Mouse (Mus musculus) left cerebral cortex, postnatal 4 days (tissue): Measurements from ENCODE around the gene Letm1. TPM values are rescaled to one million over a fixed set of nuclear protein-coding genes. Genes with fewer than 3 reads are reported as not detected.

Source experiments
- DNase-seq: peaks from one replicate; pipeline ENCODE4 v3.0.0-alpha.2; 2022
- intact Hi-C: fragments of 180-260 bp; cut with DNase I; formaldehyde crosslinking; loops from one replicate; pipeline ENCODE4 v1.15.1; 2025
- total RNA-seq, 2 experiments: library from RNA; stranded (reverse); gene quantifications; 2 replicates each; pipeline ENCODE4 v1.2.3; 2021

Gene Letm1
- total RNA-seq, 2 experiments from 2014 or later: 101 to 110 TPM

DNA sequence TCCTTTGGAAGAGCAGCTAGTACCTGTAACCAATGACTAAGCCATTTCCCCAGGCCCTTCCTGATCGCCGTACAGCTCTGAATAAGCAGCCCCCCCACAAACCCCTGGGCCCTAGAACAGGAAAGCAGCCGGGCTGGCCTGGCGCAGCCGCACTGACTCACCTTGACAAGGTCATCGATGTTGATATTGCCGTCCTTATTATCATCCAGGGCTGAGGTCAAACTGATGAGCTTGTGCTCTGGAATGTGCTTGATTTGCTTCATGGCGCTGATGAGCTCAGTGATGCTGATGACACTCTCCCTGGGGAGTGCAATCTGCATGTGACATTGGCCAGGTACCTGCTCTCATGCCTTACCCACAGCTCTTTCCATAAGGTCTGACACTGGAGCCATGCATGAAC, 39.1 kb downstream of the Letm1 start:
- intact Hi-C loops: no loop called here
- no peak for DNase-seq

DNA sequence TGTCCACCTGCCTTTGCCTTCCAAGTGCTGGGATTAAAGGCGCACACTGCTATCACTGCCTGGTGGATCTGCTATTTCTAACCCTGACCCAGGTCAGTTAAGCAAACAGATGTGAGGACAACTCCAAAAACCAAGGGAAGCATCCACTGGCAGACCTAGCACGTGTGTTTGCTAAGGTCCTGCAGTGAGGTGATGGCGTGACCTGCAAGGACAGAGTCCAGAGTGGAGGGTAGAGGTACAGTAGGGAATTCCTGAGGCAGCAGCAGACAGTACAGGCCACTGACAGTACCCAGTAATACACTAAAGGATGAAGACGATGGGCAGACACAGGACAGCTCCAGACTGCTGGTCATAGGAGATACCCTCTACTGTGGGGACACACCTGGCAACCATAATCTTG, 42.1 kb downstream of the Letm1 start:
- intact Hi-C loops: no loop called here

DNA sequence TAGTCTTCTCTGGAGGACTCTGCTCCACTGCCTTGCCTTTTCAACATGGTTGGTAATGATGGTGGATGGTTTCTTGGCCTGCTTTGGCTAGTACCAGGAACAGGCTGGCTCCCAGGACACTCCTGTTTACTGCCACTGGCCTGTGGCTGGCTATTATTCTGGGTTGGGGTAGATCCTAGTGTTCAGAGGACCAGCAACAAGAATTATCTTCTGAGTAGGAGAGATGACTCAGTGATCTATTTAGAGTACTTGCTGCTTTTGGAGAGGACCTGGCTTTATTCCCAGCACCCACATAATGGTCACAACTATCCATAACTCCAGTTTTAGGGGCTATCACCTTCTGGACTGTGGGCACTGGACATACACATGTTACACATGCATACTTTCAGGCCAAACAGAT, 44.3 kb downstream of the Letm1 start:
- no peak for DNase-seq
- intact Hi-C loops: no loop called here

More for the DNA sequence above, 42.1 kb downstream of the Letm1 start:
- no peak for DNase-seq

- intact Hi-C loops: no loop called here
Measured at GRCm38 (mm10) chr5:33737903-33738321, 44.7 kb downstream of the Letm1 start.

DNA sequence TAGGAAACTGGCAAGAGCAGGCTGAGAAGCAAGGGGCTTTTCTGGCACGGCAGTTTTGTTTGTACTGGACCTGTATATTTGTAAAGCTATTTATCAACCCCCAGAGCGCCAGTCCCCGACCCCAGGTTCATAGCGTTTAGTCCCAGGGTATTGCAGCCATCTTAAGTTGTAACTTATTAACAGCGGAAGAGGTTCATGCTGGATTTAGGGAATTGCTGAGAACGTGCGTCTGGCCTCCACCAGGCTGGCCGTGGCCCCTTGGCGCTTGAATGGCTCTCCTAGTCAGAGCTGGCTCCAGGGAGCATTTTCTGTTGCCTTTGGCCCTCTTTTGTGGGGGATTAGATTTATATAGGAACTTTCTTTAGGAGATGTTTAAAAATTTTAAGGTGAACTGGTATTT, 46.4 kb downstream of the Letm1 start:
- intact Hi-C loops: no loop called here
- no peak for DNase-seq

More at GRCm38 (mm10) chr5:33737903-33738321, 44.7 kb downstream of the Letm1 start:
- peak; percentile 79 for DNase-seq

DNA sequence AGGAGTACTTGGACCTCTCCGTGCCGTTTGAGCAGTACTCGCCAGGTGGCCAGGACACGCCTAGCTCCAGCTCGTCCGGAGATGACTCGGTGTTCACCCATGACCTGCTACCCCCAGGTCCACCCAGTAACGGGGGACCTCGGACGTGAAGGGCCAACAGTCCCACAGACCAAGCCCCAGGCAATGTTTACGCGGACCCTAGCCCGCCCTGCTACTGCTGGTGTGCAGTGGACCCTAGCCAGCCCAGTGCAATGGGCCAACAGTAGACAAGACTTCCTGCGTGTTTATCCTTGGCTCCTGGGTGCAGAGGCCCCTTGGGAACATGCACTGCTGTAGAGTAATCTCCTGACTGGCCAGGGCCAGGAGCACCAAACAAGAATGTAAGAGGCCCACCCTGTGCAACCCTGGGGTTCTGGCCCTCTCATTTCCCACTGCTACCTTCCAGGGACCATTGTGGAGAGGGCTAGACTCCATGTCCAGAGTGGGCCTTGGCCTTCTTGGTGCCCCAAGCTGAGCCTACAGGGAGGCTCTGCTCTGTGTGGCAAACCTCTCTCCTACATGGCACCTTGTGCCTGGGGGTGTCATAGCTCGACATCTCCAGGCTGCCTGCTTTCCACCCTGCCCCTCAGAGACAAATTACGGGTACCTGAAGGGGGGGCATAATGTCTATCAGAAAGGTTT, 47.1 kb downstream of the Letm1 start:
- DNase-seq: no peak
- intact Hi-C loops: no loop called here

- no peak for DNase-seq
- intact Hi-C loops: no loop called here
Measured at GRCm38 (mm10) chr5:33733837-33734236, 48.8 kb downstream of the Letm1 start.

DNA sequence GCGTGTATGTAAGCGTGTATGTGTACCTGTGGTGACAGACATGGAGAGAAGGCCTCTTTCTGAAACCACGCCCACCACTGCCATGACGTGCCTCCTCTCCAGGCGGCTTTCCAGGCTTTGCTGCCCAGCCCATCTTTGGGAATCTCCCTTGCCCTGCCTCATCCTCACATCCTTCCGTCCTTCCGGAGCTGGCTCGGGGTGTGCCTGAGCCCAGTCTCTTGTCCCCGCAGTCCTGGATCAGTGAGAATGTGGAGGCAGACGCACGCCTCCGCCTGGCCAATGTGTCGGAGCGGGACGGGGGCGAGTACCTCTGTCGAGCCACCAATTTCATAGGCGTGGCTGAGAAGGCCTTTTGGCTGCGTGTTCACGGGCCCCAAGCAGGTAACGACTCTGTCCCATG, 51.6 kb downstream of the Letm1 start:
- intact Hi-C loops: no loop called here
- DNase-seq: no peak

GRCm38 (mm10) chr5:33730516-33730915, 52.1 kb downstream of the Letm1 start:
- no peak for DNase-seq
- intact Hi-C loops: no loop called here

DNA sequence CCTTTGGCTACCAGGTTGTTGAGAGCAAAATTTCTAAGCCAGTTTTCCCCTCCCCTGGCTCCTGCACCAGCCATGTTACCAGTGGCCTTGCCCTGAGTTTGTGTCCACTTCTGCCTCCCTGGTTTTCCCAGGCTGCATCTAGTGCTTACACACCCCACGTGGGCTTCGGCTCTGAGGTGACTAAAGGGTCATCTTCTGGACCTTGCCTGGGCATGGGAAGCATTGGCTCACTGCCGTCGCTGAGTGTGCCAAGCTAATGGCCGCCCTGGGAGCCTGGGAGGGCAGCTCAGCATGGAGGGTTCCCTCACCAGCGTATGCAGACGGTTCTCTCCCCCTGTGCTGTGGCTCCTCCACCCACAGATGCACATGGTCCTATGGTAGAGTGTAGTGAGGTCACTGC, 53.8 kb downstream of the Letm1 start:
- intact Hi-C loops: loop anchor here (5.0 kb wide), 1 partner anchor 42 kb away; no protein-coding TSS in a partner anchor
- no peak for DNase-seq

DNA sequence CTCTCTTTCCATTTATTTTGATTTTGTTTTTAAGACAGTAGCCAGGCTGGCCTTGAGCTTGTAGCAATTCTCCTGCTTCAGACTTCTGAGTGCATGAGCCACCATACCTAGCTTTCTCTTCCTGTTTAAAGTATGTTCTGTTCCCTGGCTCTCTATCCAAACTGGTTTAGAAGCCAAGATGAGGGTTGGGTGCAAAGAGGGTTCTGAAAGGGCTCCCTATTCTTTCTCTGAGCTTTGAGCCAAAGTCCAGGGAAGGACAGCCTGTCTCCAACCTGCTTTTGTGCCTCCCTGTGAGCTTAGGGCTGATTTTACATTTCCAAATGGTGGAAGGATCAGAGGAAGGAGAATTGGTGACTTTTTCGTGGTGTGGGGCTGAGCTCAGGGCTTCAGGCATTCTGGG, 55.7 kb downstream of the Letm1 start:
- intact Hi-C loops: loop anchor here (5.0 kb wide), 1 partner anchor 40 kb away; no protein-coding TSS in a partner anchor
- DNase-seq: no peak

GRCm38 (mm10) chr5:33726081-33726647, 56.5 kb downstream of the Letm1 start:
- intact Hi-C loops: loop anchor here (5.0 kb wide), 1 partner anchor 39 kb away; no protein-coding TSS in a partner anchor
- peak; percentile 46 for DNase-seq

- intact Hi-C loops: no loop called here
- no peak for DNase-seq
Measured at GRCm38 (mm10) chr5:33723641-33724465, 58.8 kb downstream of the Letm1 start.

DNA sequence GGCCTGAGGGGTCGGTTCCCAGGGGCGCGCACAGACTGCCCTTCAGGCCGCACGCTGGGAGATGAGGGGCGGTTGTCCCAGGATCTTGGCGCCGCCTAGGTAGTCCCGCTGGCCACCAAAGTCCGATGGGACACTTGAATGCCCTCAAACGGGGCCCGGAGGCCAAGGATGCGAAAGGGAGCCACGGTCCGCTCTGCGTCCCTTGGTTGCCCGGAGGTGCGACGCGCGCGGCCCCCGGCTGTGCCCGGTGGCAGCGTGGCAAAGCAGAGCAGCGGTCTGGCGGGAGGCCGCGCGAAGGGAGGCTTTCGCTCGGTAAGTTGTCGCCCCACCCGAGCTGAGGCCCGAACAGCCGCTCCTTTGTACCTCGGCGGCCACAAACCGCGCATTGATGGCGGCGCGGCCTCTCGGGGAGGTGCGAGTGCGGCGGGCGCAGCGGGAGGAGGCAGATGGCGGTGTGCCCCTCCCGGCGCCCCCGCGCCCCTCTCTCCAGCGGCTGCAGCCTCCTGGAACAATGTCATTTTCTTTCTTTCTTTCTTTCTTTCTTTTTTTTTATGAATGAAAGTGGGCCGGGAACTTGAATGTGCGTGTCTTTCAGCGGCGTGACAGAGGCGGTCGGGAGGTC, 59.5 kb downstream of the Letm1 start:
- intact Hi-C loops: no loop called here
- no peak for DNase-seq

- no peak for DNase-seq
- intact Hi-C loops: no loop called here
Measured at GRCm38 (mm10) chr5:33722266-33723018, 60.2 kb downstream of the Letm1 start.

- intact Hi-C loops: no loop called here
- DNase-seq: peak; percentile 47
Measured at GRCm38 (mm10) chr5:33721541-33722265, 60.9 kb downstream of the Letm1 start, which contains the start of gene Fgfr3. TSS of gene Fgfr3 (plus strand) at chr5:33721674.

- intact Hi-C loops: no loop called here
- DNase-seq: no peak
Measured at GRCm38 (mm10) chr5:33720852-33721490, 61.6 kb downstream of the Letm1 start.

DNA sequence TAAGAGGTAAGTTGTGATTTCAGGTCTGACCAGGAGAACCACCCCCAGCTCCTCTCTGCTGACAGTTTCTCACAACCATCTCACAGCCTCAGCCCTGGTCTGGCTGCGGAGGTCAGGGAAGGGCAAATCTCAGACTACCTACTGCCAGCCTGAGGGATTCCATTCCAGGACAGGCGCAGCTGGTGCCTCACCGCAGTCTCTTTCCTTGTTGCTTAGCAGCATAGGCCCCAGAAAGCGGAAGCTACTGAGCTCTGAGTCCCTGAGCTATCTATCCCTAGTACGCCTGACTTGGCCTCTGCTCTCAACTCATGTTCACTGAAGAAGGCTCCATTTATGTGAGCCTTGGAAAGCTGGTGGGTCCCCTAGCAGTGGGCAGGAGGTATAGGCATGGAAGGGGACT, 64.2 kb downstream of the Letm1 start:
- no peak for DNase-seq
- intact Hi-C loops: no loop called here

- no peak for DNase-seq
- intact Hi-C loops: no loop called here
Measured at GRCm38 (mm10) chr5:33716467-33716866, 66.2 kb downstream of the Letm1 start.
